Mouse (Mus musculus): ENCODE results near the gene Cd200.
"Not testable (repeated sequence)": the region's sequence is repeated elsewhere in the genome, so short reads cannot be mapped to it uniquely, and the experiment has no call there.

The Cd200 gene

DNA sequence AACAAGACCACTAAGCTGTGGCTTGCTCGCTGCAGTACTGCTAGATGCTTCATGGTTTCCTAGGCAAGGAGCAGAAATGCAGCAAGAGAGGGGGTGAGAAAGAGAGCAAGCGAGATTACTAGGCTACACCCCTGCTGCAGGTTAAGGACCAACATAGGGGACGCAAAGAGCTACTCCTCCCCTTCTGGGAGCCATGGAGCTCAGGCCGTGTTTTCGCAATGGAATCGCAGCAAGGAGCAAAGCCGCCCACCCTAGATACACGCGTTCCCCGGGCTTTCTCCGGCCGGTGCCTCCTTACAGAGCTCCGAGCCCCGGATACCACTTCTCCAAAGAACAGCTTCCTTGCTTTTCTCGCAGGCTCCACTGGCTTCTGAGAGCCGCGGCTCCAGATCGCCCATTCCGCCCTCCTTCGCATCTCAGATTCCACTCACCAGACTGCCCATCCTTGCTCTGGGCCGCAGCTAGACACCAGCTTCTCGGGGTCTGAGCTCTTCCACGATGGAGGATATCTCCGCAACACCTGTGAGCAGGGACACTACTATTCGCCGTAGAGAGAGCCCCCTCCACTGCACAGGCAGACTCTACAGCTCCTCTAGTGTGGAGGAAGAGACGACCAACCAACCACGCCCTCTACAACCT lies at the start of gene Cd200:
Gene Cd200, minus strand, starts transcription at position 629 of the 639 bp plus-strand sequence.
- peak; percentile 50 to 60 for DNase-seq

- no peak for DNase-seq
Observed at GRCm38 (mm10) chr16:45454762-45455161, 45.9 kb upstream of the Cd200 start.

DNA sequence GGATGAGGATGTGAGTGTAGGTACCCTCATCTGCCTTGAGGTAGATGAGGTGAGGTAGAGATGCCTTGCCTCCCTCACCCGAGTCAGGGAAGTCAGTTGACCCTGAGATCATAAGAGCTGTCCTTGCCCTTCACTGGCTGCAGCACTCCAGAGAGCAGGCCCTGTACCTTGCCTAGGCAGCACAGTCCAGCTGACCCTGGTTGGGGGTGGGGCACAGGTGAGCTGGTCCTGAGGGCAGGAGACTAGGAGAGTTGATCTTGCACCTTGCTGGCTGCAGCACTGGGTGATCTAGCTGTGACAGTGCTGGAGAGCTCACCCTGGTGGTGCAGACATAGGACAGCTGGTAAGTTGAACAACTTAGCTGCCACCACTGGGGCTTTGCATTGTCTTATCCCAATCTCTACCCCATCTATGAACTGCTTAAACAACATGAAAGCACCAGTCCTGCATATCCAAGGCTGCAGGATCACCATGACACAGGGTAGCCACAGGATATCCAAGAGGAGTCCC lies 28.4 kb upstream of the Cd200 start:
- no peak for DNase-seq

DNA sequence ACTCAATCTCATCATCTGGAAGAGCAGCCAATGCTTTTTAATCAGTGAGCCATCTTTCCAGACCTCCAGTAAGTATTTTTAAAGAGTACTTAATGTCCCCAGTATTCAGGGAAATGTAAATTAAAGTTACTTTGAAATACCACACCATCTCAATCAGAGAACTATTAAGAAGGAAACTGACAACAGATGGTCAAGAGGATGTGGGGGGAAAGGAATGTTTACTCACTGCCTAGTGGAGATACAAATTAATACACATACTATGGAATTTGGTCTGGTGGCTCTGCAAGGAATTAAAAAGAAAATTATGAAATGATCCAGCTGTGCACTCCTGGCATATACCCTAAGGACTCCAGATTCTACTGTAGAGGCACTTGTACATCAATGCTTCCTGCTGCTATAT lies 26.7 kb upstream of the Cd200 start:
- no peak for DNase-seq

GRCm38 (mm10) chr16:45427651-45428050 lies 18.8 kb upstream of the Cd200 start:
- DNase-seq, result no peak

DNA sequence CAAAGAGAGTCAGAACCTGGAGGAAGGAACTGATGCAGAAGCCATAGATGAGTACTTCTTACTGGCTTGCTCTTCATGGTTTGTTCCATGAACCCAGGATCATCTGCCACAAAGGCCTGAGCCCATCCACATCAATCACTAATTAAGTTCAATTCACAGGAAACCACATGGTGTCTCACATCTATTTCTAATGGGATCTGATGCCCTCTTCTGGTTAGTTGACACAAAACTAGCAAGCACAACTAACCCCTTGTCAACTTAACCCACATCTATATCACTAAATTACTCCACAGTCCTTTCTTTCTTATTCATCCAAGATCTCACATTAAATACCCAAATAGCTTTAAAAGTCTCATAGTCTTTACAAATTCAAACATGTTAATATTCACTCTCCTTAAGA lies 4.6 kb upstream of the Cd200 start:
- DNase-seq, result no peak

GRCm38 (mm10) chr16:45409064-45409446 lies 202 bp upstream of the Cd200 start:
- not testable (repeated sequence) for DNase-seq

DNA sequence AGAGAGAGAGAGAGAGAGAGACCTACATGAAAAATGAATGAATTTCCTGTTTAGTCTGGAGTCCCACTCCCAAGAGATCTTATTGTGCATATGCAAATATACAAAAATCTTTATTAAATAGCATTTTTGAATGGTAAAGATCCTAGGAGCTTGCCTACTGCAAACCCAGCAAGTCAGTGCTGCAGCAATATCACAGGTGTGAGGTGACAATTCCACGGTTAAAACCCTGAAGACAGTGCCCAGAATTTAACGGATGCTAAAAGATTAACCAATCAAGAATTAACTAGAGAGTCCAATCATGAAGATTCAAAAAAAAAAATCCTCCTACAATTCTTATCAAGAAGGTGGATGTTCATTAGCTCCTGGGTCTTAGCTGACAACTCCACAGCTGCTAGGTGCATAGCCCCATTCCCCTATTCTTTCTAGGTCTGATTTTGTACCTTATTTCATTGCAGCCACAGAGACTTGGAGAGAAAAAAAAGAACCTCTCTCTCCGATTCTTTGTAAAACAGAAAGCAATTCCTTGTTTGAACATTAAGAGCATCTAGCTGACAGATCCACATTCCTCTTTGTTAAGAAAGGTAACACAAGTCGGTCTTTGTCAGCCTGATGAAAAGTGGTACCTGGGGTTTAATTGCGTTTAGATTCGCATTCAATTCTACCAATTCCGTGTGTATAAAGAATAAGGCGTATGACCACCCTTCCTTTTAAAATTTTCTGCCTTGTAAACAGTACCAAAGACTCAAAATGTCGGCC lies 1.0 kb downstream of the Cd200 start:
- no peak for DNase-seq

- no peak for DNase-seq
Observed at GRCm38 (mm10) chr16:45407091-45407490, 1.8 kb downstream of the Cd200 start.

DNA sequence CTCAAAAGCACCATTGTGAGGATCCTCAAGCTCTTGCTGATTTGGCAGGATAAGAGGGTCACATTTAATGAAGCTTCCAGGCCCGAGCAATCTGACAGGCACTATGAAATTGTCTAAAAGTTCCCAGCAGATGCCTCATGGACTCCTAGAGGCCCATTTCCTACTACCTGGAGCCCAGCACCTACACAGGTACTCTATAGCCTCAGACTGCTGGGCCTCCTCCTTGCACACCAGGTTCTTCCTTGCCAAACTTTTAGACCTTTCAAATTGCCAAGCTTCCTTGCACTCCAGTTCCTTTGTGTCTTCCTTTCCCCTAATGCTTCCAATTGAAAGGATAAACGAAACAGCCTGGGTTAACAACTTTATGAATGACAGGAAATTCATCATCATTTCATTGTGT lies 5.9 kb downstream of the Cd200 start:
- DNase-seq, result no peak

DNA sequence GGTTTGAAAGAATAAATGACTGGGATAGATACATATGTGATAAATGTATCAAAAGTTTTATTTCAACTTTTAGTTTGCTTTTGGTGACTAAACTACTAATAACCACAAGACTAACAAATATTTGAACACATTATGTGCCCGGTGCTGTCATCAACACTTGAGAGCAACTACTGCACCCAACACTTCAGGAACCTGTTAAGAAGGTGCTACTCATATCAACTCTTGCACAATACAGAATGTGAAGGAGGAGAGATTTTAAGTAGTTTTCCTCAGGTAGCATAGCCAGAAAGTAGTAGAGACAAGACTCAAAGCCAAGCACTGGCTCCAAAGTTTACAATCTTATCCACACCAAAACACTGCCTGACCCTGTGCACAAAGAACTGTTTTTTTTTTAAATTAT lies 6.8 kb downstream of the Cd200 start:
- DNase-seq, result no peak

- DNase-seq, result no peak
Observed at GRCm38 (mm10) chr16:45399947-45400555, 8.8 kb downstream of the Cd200 start.

DNA sequence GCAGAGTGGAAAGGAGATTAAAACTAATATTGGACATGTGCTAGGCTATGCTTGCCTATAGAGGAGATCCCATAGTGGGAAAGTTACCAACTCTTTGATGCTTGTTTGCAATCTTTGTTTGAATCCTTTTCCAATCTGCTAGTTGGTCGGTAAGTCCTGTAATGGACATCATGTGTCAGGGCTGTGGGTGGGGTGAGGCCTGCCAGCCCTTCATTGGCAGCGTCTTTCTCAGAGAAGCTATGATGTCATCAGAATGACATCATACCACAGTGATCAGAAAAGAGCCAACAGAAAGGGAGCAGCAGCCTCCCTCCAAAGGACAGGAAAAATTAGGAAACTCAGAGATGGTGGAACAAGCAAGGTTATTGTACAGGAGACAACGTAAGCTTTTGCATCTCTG lies 9.4 kb downstream of the Cd200 start:
- DNase-seq, result no peak

GRCm38 (mm10) chr16:45397440-45397839 lies 11.4 kb downstream of the Cd200 start:
- DNase-seq, result no peak

- DNase-seq, result no peak
Observed at GRCm38 (mm10) chr16:45392246-45392645, 16.6 kb downstream of the Cd200 start.

DNA sequence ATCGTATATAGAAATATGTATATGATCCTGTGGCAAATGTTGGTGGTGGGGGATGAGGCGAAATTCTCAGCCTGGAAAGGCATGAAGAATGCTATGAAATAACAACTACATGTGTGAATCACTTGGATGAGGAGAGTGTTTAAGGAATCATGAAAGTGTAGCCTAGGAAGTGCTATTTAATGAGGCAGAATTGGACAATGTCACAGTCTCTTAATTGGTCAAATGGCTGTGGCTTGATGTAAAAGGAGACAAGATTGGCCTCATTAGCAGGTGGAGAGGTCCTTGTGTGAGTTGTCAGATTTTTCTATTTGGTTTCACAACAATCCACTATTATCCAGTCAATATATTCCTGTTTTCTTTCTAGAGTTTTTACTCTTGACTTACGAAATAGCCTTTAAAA lies 17.2 kb downstream of the Cd200 start:
- no peak for DNase-seq

DNA sequence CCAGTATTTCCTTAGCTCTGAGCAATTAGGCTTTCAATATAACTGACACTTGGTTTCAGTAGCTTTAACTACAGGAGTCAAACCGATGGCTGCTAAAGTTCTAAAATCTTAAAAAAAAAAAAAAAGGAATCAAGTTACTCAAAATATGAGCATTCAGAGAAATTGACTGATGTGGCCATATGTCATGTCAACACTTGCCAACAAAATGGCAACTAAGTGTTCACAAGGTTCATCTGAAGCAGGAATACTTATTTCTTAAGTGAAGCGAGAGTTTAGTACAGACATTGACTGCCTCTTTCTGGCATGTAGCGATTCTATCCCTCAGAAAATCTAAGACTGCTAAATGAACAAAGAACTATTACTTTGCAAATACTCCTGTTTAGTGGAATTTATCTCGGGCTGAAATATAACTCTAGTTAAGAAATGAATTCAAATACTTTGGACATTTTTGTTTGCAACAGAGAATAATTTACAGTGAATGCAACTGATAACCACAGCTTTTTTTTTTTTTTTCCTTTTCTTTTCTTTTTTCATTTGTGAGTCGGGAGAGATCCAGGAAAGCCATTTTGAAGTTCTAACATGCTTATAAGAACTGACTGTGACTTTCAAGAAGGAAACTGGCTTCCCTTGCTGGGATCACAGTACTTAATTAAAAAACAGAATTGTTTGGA lies 18.4 kb downstream of the Cd200 start:
- DNase-seq, result no peak

DNA sequence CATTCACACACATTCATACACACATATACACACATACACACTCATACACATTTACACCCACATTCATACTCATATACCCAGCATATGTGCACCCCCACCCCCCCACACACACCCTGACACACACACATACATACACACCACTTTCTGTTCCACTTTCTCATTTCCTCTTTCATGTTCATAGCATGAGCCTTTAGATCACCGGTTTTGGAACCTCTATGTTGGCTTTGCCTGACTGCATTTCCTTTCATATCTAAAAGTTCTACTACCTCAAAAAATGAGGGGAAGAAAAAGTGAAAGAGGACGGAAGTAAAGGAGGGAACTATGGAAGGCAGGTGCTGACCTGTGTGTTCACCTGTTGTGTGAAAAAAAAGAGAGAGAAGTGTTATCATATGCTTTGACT lies 19.0 kb downstream of the Cd200 start:
- peak in 1 of 2 experiments; percentile 11 for DNase-seq

DNA sequence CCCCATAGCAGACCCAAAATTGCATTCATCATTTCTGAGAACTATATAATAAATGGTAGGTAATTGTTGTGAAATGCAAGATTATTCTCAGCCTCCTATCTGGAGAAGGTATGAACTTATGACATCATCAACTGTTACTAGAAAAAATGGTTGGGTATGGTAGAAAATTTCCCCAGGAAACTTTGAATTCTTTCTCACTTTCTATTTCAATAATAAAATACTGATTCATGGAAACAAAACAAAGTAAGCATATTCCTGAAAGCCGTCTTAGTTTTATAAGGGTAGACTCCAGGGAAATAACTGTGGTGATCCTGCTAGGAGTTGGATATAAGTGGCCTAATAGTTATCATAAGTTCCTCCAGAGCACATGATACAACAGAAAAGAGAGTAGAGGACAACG lies 19.8 kb downstream of the Cd200 start:
- DNase-seq, result no peak

DNA sequence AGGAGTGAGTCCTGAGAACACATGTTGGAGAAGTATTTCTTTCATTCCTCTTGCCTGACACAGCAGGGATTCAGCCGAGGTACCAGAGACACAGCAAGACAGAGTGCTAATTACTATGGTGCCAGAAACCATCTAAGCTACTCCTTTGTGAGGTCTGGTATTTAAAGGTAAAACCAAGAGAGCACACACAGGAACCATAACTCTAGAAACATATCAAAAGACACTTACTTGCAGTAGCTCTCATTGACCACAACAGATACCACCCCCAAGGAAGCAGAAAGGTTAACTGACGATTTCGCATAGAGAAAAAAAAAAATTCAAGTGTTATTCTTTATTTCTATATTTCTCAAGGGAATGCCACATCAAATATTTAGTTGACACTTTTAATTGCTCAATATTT lies 27.0 kb downstream of the Cd200 start:
- DNase-seq, result no peak

DNA sequence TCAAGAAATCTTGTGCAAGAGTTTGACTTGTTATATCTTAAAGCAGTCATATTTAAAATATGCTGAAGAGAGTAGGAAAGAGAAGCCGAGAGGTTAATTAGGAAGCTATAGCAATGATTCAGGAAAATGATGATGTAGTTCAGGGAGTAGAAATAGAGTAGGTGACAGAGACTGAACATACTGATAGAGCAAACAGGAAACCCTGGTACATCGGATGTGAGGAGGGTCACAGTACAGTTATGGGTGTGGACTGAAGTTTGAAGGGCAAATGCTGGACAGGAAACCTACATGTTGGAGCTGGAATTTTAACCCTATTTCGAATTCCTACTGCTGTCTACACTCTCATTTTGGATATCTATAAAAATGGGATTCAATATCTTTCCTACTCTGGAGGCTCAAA lies 29.9 kb downstream of the Cd200 start:
- DNase-seq, result no peak

GRCm38 (mm10) chr16:45378147-45378943 lies 30.5 kb downstream of the Cd200 start:
- no peak for DNase-seq

- no peak for DNase-seq
Observed at GRCm38 (mm10) chr16:45377332-45377731, 31.5 kb downstream of the Cd200 start.
